Mouse (Mus musculus): ENCODE measurements around the gene Actr3b. TPM values are rescaled to one million over a fixed set of nuclear protein-coding genes. Genes with fewer than 3 reads are reported as not detected.
"Not testable (repeated sequence)": the region's sequence is repeated elsewhere in the genome, so short reads cannot be mapped to it uniquely, and the experiment has no call there.

Actr3b gene
- polyA plus RNA-seq, 1 experiment from 2014 or later = 17.4 TPM

DNA sequence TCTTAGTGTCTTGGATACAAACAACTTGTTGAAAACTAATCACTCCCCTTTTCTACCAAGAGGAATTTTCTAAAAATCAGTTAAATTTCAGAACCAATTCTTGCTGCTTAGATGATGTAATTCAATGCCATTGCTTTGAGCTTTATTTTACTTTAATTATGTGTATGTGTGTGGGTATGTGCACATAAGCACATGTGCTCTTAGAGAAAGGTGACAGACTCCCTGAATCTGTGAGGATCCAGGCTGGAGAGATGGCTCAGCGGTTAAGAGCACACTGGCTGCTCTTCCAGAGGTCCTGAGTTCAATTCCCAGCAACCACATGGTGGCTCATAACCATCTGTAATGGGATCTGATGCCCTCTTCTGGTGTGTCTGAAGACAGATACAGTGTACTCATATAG lies 20.9 kb upstream of the Actr3b start:
- not testable (repeated sequence) for H3K9me3 ChIP-seq (ENCODE audit: control insufficient read depth, low read length); H3K9ac ChIP-seq (ENCODE audit: low read length); H3K27ac ChIP-seq (ENCODE audit: low read depth, low read length); H3K27me3 ChIP-seq (ENCODE audit: control insufficient read depth, insufficient read depth, low read length); H3K36me3 ChIP-seq (ENCODE audit: control insufficient read depth, insufficient read depth, low read length); H3K4me2 ChIP-seq (ENCODE audit: low read depth, low read length, severe bottlenecking); H3K4me1 ChIP-seq (replicated peaks; ENCODE audit: control insufficient read depth, insufficient read depth, low read length); H3K4me3 ChIP-seq (ENCODE audit: low read depth, low read length)
- 71% methylated on average over 1 of the region's 1 CpGs for WGBS
- peak; percentile 77 for ATAC-seq (replicated peaks; ENCODE audit: low FRiP score)
- peak; percentile 56 for DNase-seq (ENCODE audit: low spot score)

DNA sequence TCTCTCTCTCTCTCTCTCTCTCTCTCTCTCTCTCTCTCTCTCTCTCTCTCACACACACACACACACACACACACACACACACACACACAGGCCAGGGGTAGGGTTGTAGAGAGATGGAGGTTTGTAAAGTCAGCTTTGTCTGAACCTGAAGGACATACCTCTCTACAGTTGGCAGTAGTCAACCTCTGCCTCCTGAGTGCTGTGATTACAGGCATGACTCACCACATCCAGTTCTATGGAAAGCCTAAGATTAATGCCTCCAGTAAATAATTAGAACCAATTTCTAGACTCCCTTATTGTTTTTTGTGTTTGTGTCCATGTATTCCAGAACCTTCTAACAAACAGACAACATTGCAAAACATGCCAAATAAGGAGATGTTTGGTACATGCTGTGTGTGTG lies 11.9 kb upstream of the Actr3b start:
- ATAC-seq (replicated peaks; ENCODE audit: low FRiP score) = no peak
- Histone ChIP-seq H3K9ac (ENCODE audit: low read length) (no peak overlapping the region), H3K4me3 (ENCODE audit: low read depth, low read length) (no peak overlapping the region), H3K36me3 (ENCODE audit: control insufficient read depth, insufficient read depth, low read length) (no peaks in the 10 kb centered on the region), H3K27ac (ENCODE audit: low read depth, low read length) (no peak overlapping the region), H3K4me2 (ENCODE audit: low read depth, low read length, severe bottlenecking) (no peak overlapping the region), H3K9me3 (ENCODE audit: control insufficient read depth, low read length) (no peaks in the 10 kb centered on the region), H3K27me3 (ENCODE audit: control insufficient read depth, insufficient read depth, low read length) (no peaks in the 10 kb centered on the region), H3K4me1 (replicated peaks; ENCODE audit: control insufficient read depth, insufficient read depth, low read length) (no peaks in the 10 kb centered on the region)
- DNase-seq (ENCODE audit: low spot score) = no peak

DNA sequence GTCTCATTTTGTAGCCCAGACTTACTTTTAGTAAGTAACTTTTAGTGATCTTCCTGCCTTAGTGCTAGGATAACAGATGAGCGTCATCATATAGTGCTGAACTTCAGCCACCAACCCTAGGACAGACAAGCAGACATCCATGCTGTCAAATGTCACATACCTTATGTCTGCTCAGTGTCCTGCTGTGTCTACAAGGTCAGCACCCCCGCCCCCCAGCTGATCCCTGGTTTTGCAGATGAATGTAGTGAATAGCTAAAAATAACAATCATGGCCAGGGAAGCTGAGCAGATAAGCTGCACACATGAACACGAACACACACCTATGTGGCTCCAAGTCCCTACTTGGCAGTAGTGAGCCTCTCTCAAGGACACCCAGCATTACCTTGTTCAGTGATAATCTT lies 11.2 kb upstream of the Actr3b start:
- ATAC-seq (replicated peaks; ENCODE audit: low FRiP score) (no peak), DNase-seq (ENCODE audit: low spot score) (no peak)
- Histone ChIP-seq H3K4me3 (ENCODE audit: low read depth, low read length) (no peak overlapping the region), H3K27ac (ENCODE audit: low read depth, low read length) (no peak overlapping the region), H3K4me2 (ENCODE audit: low read depth, low read length, severe bottlenecking) (no peak overlapping the region), H3K27me3 (ENCODE audit: control insufficient read depth, insufficient read depth, low read length) (no peaks in the 10 kb centered on the region), H3K9ac (ENCODE audit: low read length) (no peak overlapping the region), H3K36me3 (ENCODE audit: control insufficient read depth, insufficient read depth, low read length) (no peaks in the 10 kb centered on the region), H3K4me1 (replicated peaks; ENCODE audit: control insufficient read depth, insufficient read depth, low read length) (no peaks in the 10 kb centered on the region; the same call in 1 of the 2 replicates), H3K9me3 (ENCODE audit: control insufficient read depth, low read length) (no peaks in the 10 kb centered on the region)
- 82% methylated on average over 3 of the region's 3 CpGs for WGBS

DNA sequence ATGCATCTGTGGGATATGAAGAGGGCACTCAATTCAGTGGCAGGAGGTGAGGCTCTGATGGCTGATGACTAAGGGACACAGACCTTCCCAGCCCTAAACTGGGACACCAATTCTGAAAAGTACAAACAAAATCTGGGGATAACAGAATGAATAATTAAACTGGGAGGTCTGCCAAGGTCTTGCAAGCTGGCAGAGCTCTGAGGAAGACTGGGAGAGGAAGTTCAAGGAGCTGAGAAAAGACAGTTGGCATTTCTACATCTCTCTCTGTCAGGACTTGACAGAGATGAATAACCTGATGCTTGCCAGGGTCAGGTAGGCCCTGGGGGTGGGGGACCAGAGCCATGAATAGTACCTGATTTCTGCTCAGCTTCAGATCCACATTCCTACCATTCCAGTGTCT lies 8.2 kb upstream of the Actr3b start:
- Histone ChIP-seq H3K4me3 (ENCODE audit: low read depth, low read length) (no peak overlapping the region), H3K4me1 (replicated peaks; ENCODE audit: control insufficient read depth, insufficient read depth, low read length) (peaks cover 16% of the 10 kb centered on the region), H3K27me3 (ENCODE audit: control insufficient read depth, insufficient read depth, low read length) (no peaks in the 10 kb centered on the region), H3K9me3 (ENCODE audit: control insufficient read depth, low read length) (no peaks in the 10 kb centered on the region), H3K36me3 (ENCODE audit: control insufficient read depth, insufficient read depth, low read length) (no peaks in the 10 kb centered on the region), H3K9ac (ENCODE audit: low read length) (no peak overlapping the region), H3K27ac (ENCODE audit: low read depth, low read length) (no peak overlapping the region), H3K4me2 (ENCODE audit: low read depth, low read length, severe bottlenecking) (no peak overlapping the region)
- no peak for ATAC-seq (replicated peaks; ENCODE audit: low FRiP score)
- DNase-seq (ENCODE audit: low spot score) = no peak

DNA sequence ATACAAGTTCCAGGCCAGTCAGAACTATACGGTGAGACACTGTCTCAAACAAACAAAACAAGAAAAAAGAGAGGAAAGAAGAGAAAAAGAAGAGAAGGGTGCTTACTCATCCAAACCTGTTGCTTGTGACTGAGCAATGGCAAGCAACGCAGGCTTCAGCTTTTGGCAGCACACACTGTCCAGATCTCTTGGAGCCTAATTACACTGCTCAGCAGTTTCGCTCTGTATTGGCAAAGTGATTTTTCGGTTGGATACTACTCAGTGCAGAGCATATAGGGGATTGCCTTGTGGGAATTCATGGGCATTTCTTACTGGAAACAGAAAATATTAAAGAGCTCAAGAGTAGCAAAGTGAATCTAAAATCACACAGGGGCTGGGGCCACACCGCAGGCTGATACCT lies 6.9 kb upstream of the Actr3b start:
- Histone ChIP-seq H3K36me3 (ENCODE audit: control insufficient read depth, insufficient read depth, low read length) (no peaks in the 10 kb centered on the region), H3K27ac (ENCODE audit: low read depth, low read length) (no peak overlapping the region), H3K27me3 (ENCODE audit: control insufficient read depth, insufficient read depth, low read length) (no peaks in the 10 kb centered on the region), H3K4me2 (ENCODE audit: low read depth, low read length, severe bottlenecking) (no peak overlapping the region), H3K9me3 (ENCODE audit: control insufficient read depth, low read length) (no peaks in the 10 kb centered on the region), H3K4me1 (replicated peaks; ENCODE audit: control insufficient read depth, insufficient read depth, low read length) (peaks cover 16% of the 10 kb centered on the region), H3K9ac (ENCODE audit: low read length) (no peak overlapping the region), H3K4me3 (ENCODE audit: low read depth, low read length) (no peak overlapping the region)
- WGBS = 86% methylated on average over 5 of the region's 5 CpGs
- ATAC-seq (replicated peaks; ENCODE audit: low FRiP score) = no peak
- no peak for DNase-seq (ENCODE audit: low spot score)

DNA sequence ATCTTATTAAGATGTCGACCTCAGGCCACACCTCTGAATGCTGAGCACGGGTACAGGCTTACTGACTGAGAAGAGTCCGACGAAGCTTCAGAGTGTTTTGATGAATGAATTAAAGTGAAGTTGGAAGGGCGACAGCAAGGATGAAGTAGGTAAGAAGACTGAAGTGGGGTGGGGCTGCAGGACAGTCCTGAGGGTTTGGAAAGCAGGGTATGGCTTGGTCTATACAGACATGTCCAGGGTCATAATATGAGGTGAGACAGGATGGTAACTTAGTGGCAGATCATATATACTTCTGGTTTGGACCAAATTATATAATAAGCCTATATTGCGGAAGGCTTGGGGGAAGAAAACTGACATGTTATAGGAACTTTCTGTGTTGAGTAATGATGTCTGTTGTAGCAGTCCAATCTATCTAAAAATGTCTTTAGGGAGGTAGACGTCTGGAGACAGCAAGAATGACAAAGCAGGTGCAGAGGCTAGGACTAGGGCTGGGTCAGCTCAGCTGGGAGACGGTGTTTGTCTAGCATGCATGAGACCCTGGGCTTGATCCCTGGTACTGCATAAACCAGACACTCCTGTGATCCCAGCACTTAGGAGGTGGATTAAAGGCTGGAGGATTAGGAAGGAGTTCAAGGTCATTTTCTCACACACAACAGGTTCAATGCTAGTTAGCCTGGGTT lies 6.1 kb upstream of the Actr3b start:
- Histone ChIP-seq H3K27ac (ENCODE audit: low read depth, low read length) (peak overlapping the region; percentile 57; the same call in 1 of the 2 replicates), H3K27me3 (ENCODE audit: control insufficient read depth, insufficient read depth, low read length) (no peaks in the 10 kb centered on the region), H3K4me1 (replicated peaks; ENCODE audit: control insufficient read depth, insufficient read depth, low read length) (peaks cover 16% of the 10 kb centered on the region), H3K9me3 (ENCODE audit: control insufficient read depth, low read length) (no peaks in the 10 kb centered on the region), H3K36me3 (ENCODE audit: control insufficient read depth, insufficient read depth, low read length) (no peaks in the 10 kb centered on the region), H3K9ac (ENCODE audit: low read length) (peak overlapping the region; percentile 7), H3K4me3 (ENCODE audit: low read depth, low read length) (no peak overlapping the region), H3K4me2 (ENCODE audit: low read depth, low read length, severe bottlenecking) (no peak overlapping the region)
- WGBS = 37% methylated on average over 8 of the region's 8 CpGs
- DNase-seq (ENCODE audit: low spot score) (no peak), ATAC-seq (replicated peaks; ENCODE audit: low FRiP score) (peak; percentile 59)

DNA sequence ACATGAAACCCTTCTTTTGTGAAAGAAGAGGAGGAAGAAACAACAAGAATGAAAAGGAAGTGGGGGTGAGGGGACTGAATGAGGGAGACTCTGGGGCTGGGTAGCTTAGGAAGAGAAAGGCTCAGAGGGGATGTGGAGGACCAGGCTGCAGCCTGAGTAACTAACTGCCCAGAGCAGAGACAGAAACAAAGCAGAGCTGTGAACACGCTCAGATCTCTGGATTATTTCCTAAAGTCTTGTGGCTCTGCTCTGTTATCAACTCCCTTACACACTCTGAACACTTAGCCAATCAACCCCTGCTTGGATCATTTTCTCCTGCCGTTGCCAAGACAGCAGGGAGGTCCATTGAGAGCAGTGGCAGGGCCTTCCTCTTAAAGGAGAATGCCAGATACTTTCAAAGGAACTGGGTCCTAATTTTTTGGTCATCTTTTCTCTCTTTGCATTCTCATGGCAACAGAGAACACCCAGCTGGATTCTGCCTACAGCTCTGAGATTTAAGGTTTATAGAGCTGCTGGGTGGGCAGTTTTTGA lies 5.5 kb upstream of the Actr3b start:
- Histone ChIP-seq H3K4me2 (ENCODE audit: low read depth, low read length, severe bottlenecking) (0 out of 2 replicates have a peak overlapping the region, but pooled peaks have one; percentile 18), H3K27ac (ENCODE audit: low read depth, low read length) (peak overlapping the region; percentile 57; the same call in 1 of the 2 replicates), H3K4me3 (ENCODE audit: low read depth, low read length) (no peak overlapping the region), H3K36me3 (ENCODE audit: control insufficient read depth, insufficient read depth, low read length) (no peaks in the 10 kb centered on the region), H3K9me3 (ENCODE audit: control insufficient read depth, low read length) (no peaks in the 10 kb centered on the region), H3K27me3 (ENCODE audit: control insufficient read depth, insufficient read depth, low read length) (no peaks in the 10 kb centered on the region), H3K4me1 (replicated peaks; ENCODE audit: control insufficient read depth, insufficient read depth, low read length) (peaks cover 16% of the 10 kb centered on the region), H3K9ac (ENCODE audit: low read length) (peak overlapping the region; percentile 20)
- WGBS = 0% methylated on average over 2 of the region's 2 CpGs
- DNase-seq (ENCODE audit: low spot score) (peak; percentile 59), ATAC-seq (replicated peaks; ENCODE audit: low FRiP score) (peak; percentile 76)

DNA sequence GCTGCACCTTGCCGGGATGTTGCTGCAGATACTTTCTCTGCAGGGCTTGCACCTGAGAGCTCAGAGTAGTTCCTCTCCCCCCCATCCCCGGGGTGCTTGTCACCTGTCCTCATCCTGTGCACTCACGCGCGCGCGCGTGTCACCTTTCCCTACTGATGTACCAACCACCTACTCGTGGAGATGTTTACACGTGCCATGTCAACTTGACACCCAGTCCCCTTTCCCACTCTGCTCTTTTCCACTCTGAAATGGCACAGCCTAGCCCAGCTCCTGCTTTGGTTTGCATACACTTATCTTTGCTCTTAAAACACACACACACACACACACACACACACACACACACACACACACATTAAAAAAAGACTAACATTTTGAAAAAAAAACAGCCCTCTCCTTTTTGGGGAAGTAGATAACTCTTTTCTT lies 624 bp downstream of the Actr3b start:
- DNase-seq (ENCODE audit: low spot score) = peak; percentile 56
- H3K9ac ChIP-seq (ENCODE audit: low read length) = peak overlapping the region; percentile 70
- H3K27ac ChIP-seq (ENCODE audit: low read depth, low read length) = no peak overlapping the region
- no peaks in the 10 kb centered on the region for H3K36me3 ChIP-seq (ENCODE audit: control insufficient read depth, insufficient read depth, low read length)
- peak overlapping the region; percentile 74 for H3K4me3 ChIP-seq (ENCODE audit: low read depth, low read length)
- peak; percentile 13; the same call in 1 of the 2 replicates for ATAC-seq (replicated peaks; ENCODE audit: low FRiP score)
- WGBS = 2% methylated on average over 10 of the region's 10 CpGs
- no peaks in the 10 kb centered on the region; the same call in 1 of the 2 replicates for H3K4me1 ChIP-seq (replicated peaks; ENCODE audit: control insufficient read depth, insufficient read depth, low read length)
- H3K27me3 ChIP-seq (ENCODE audit: control insufficient read depth, insufficient read depth, low read length) = no peaks in the 10 kb centered on the region
- H3K4me2 ChIP-seq (ENCODE audit: low read depth, low read length, severe bottlenecking) = peak overlapping the region; percentile 96
- no peaks in the 10 kb centered on the region for H3K9me3 ChIP-seq (ENCODE audit: control insufficient read depth, low read length)

DNA sequence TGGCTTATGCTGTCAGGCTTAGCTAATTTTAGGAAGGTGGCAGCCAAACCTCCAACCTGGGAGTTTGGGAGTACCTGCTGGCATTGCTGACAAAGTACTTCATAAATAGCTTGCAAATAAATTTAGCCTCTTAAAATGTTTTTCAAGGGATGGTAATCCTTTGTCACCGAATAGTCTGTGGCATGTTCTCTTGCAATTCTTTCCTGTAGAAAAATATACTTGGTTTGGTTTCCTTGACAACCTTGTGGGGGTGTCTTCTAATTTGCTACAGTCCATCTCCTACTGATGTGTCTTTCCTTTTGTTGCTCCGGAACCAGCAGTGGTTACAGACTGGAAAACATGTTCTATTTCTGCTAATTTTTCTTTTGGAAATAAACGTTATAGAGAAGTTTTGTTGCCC lies 1.1 kb downstream of the Actr3b start:
- 0 out of 2 replicates have a peak overlapping the region, but pooled peaks have one; percentile 9 for H3K4me2 ChIP-seq (ENCODE audit: low read depth, low read length, severe bottlenecking)

More for the DNA sequence above, 1.1 kb downstream of the Actr3b start:
- H3K27me3 ChIP-seq (ENCODE audit: control insufficient read depth, insufficient read depth, low read length) = no peaks in the 10 kb centered on the region
- 69% methylated on average over 3 of the region's 3 CpGs for WGBS
- no peak overlapping the region for H3K27ac ChIP-seq (ENCODE audit: low read depth, low read length)
- no peaks in the 10 kb centered on the region for H3K36me3 ChIP-seq (ENCODE audit: control insufficient read depth, insufficient read depth, low read length)
- no peak overlapping the region for H3K4me3 ChIP-seq (ENCODE audit: low read depth, low read length)
- ATAC-seq (replicated peaks; ENCODE audit: low FRiP score) (no peak), DNase-seq (ENCODE audit: low spot score) (no peak)
- no peaks in the 10 kb centered on the region for H3K9me3 ChIP-seq (ENCODE audit: control insufficient read depth, low read length)
- no peak overlapping the region for H3K9ac ChIP-seq (ENCODE audit: low read length)
- H3K4me1 ChIP-seq (replicated peaks; ENCODE audit: control insufficient read depth, insufficient read depth, low read length) = no peaks in the 10 kb centered on the region
